Mouse (Mus musculus) lung, postnatal 0 days (tissue): ENCODE data around the gene Thrap3.

Experiments used
- CTCF ChIP-seq: IDR thresholded peaks from 2 replicates; pipeline ENCODE4 v1.5.1; 2016; ENCODE audit warnings: antibody characterized with exemption, mild to moderate bottlenecking
- EP300 ChIP-seq: IDR thresholded peaks from 2 replicates; pipeline ENCODE4 v1.6.1; 2016; ENCODE audit warnings: antibody characterized with exemption, mild to moderate bottlenecking, control low read depth

DNA sequence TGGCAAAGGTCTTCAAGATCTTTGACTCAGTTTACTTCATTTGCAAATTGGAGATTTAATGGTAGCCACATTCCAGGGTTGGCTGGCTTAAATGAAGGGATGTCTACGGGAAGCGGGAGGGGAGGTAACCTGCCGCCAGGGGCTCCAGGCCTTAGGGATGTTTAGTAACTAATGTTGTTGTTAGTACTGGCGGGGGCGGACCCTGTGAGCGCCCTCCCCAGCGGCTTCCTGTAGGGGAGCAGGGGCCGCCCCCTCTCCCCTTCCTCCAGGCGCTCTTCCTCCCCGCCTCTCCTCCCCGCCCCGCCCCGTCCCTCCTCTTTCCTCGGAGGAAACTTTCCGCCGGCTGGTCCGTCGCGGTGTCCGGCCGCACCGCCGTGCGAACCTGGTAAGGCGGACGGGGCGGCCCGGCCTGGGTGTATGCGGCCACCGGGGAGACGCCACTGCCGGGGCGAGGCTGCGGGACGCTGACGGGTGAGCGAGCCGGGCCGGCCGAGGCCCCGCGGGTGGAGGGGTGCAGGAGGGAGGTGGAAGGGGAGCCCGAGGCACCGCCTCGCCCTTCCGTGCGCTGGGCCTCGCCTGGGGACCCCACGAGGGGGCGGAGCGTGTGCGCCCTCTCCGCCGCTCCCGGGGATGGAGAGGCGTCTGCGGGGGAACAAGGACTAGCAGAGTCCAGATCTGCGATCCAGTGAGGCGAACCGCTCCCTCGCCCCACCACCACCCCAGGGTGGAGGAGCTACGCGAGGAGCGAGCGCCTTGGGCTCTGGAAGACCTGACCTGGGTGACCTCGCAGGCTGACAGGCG, 54.2 kb downstream of the Thrap3 start:
- TF ChIP-seq CTCF (peak; percentile 48), EP300 (peak; percentile 70)
